Mouse (Mus musculus) Patski (cell line): Measurements from ENCODE around the gene Lama4. TPM values are rescaled to one million over a fixed set of nuclear protein-coding genes. Genes with fewer than 3 reads are reported as not detected.

Experiments
- ATAC-seq: fragments of 100-300 bp; one replicate; pipeline ENCODE4 v1.8.0; 2021
- CTCF ChIA-PET: fragments of 350-600 bp; sonication (Branson Sonifier 250); formaldehyde crosslinking; loops from one replicate; lab custom pipeline; 2022; ENCODE audit warnings: inconsistent platforms; lab: Charles Lee
- POLR2A ChIA-PET: fragments of 350-600 bp; sonication (Branson Sonifier 250); formaldehyde crosslinking; loops from one replicate; lab custom pipeline; 2022; ENCODE audit warnings: antibody characterized with exemption, inconsistent platforms; lab: Charles Lee
- DNase-seq: peaks from one replicate; pipeline ENCODE4 v3.0.0-alpha.2; 2011; ENCODE audit warnings: low read depth, low spot score
- H3K27me3 ChIP-seq: fragments of 371-371 bp; one replicate; pipeline ENCODE4 v1.5.1; 2021
- CTCF ChIP-seq: fragments of 100-300 bp; IDR thresholded peaks from one replicate; pipeline ENCODE4 v1.5.1; 2021
- in situ Hi-C: fragments of 300-500 bp; cut with MboI; formaldehyde crosslinking; loops from 3 replicates; pipeline ENCODE4 v1.11.1; 2018; ENCODE audit warnings: low pct_unique_long_range_greater_than_20kb, mixed read lengths
- polyA plus RNA-seq: library from polyadenylated mRNA; unstranded; gene quantifications from one replicate; pipeline ENCODE4 v1.2.3, GENCODE M21; 2021

Lama4 gene
- polyA plus RNA-seq, 1 experiment from 2014 or later = 0.03 TPM

- no peaks in the 10 kb centered on the region for H3K27me3 ChIP-seq
- ChIA-PET CTCF (no interaction called here), POLR2A (no interaction called here)
- no peak for TF ChIP-seq CTCF
- ATAC-seq = no peak
- DNase-seq = no peak
- in situ Hi-C loops = no loop called here
Observed at GRCm38 (mm10) chr10:39141401-39141800, 176.1 kb downstream of the Lama4 start.

- no peak for TF ChIP-seq CTCF
- DNase-seq (no peak), ATAC-seq (no peak)
- in situ Hi-C loops = no loop called here
- CTCF ChIA-PET = interaction anchor here (1.5 to 1.6 kb wide), 2 partner anchors 11 to 28 kb away, joined by 3 read pairs; no protein-coding TSS in a partner anchor
- POLR2A ChIA-PET = no interaction called here
- no peaks in the 10 kb centered on the region for H3K27me3 ChIP-seq
Observed at GRCm38 (mm10) chr10:39142216-39142615, 176.9 kb downstream of the Lama4 start.

- ATAC-seq = no peak
- no peaks in the 10 kb centered on the region for H3K27me3 ChIP-seq
- TF ChIP-seq CTCF = no peak
- DNase-seq = no peak
- CTCF ChIA-PET = interaction anchor here (1.0 to 2.0 kb wide), 3 partner anchors 11 to 14 kb away, joined by 3 to 4 read pairs (median 4); no protein-coding TSS in a partner anchor
- POLR2A ChIA-PET = no interaction called here
- in situ Hi-C loops = loop anchor here (25.0 kb wide), 1 partner anchor 656 kb away; no protein-coding TSS in a partner anchor
Observed at GRCm38 (mm10) chr10:39156719-39157118, 191.4 kb downstream of the Lama4 start.

- in situ Hi-C loops = loop anchor here (25.0 kb wide), 1 partner anchor 655 kb away; no protein-coding TSS in a partner anchor
- TF ChIP-seq CTCF = no peak
- H3K27me3 ChIP-seq = no peaks in the 10 kb centered on the region
- POLR2A ChIA-PET = no interaction called here
- CTCF ChIA-PET = interaction anchor here (0.6 to 1.0 kb wide), 2 partner anchors 13 to 14 kb away, joined by 3 read pairs; no protein-coding TSS in a partner anchor
- DNase-seq (no peak), ATAC-seq (no peak)
Observed at GRCm38 (mm10) chr10:39157321-39157720, 192.0 kb downstream of the Lama4 start.

GRCm38 (mm10) chr10:39158306-39158705, 193.0 kb downstream of the Lama4 start:
- no peak for TF ChIP-seq CTCF
- in situ Hi-C loops = loop anchor here (25.0 kb wide), 1 partner anchor 654 kb away; no protein-coding TSS in a partner anchor
- CTCF ChIA-PET = no interaction called here
- ATAC-seq (no peak), DNase-seq (no peak)
- no peaks in the 10 kb centered on the region for H3K27me3 ChIP-seq
- POLR2A ChIA-PET = no interaction called here

Other genes with a start within 250 kb of the Lama4 start
- gene Rfpl4b, start 143.7 kb upstream of the Lama4 start, polyA plus RNA-seq = not detected
- 26.0 TPM for gene Fam229b, start 168.4 kb downstream of the Lama4 start, polyA plus RNA-seq
- gene Tube1, start 168.5 kb downstream of the Lama4 start, polyA plus RNA-seq = 4.2 TPM
- 0.06 TPM for gene Ccn6, start 198.3 kb downstream of the Lama4 start, polyA plus RNA-seq